Mouse (Mus musculus) stomach, postnatal 0 days (tissue): Measurements from ENCODE around the gene P3h1.

Experiments used
- CTCF ChIP-seq: IDR thresholded peaks from 2 replicates; pipeline ENCODE4 v1.5.1; 2016; ENCODE audit warnings: antibody characterized with exemption, low read depth, mild to moderate bottlenecking, moderate library complexity
- EP300 ChIP-seq: optimal IDR thresholded peaks from 2 replicates; pipeline ENCODE3; 2016; ENCODE audit warnings: antibody characterized with exemption

GRCm38 (mm10) chr4:119252025-119252808, 19.5 kb downstream of the P3h1 start:
- TF ChIP-seq CTCF (no peak), EP300 (no peak)
